Mouse (Mus musculus): Measurements from ENCODE around the gene Catsper2.

- peak; percentile 64 for TF ChIP-seq CTCF (conservative IDR thresholded peaks at IDR 0.05; ENCODE audit: low read length)
- TF ChIP-seq NANOG (IDR thresholded peaks at IDR 0.05; ENCODE audit: borderline replicate concordance, low read length), result no peak
- TF ChIP-seq POU5F1 (IDR thresholded peaks at IDR 0.05; ENCODE audit: borderline replicate concordance, low read length), result no peak
Observed at GRCm38 (mm10) chr2:121396624-121397023, 17.0 kb downstream of the Catsper2 start.

Measured in E14TG2a.4 (cell line).